Mouse (Mus musculus): ENCODE measurements at regions not wholly inside any gene's neighbourhood (a gene's known extent, or its start where the extent isn't known, plus 50 kb on each side); places are given as distances from the start of the nearest gene placed in this dataset.

- no peak for DNase-seq
Measured at GRCm38 (mm10) chr1:30362072-30362769, 511.5 kb downstream of the Phf3 start.

- no peak for DNase-seq
Measured at GRCm38 (mm10) chr1:30320657-30321262, 553.0 kb downstream of the Phf3 start.

GRCm38 (mm10) chr1:30318195-30318594 lies 555.5 kb downstream of the Phf3 start:
- no peak for DNase-seq

DNA sequence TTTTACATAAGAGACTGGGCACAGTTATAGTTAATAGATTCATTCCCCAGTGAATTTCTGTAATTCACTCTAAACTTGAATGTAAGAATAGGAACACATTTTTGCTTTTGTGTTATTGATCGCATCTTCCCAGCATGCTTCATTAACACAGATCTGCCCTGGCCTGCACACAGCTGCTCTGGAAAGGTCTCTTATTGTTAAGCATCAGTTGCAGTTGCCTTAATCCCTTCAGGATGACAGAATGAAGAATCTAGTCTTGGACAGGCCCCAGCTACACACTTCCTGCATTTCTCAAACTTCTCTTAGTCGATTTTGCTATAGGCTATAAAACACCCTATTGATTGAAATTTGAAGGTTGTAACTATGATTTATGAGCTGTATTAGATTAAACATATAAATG lies 584.6 kb downstream of the Phf3 start:
- DNase-seq: no peak

GRCm38 (mm10) chr1:30262418-30262817 lies 611.3 kb downstream of the Phf3 start:
- no peak for DNase-seq

DNA sequence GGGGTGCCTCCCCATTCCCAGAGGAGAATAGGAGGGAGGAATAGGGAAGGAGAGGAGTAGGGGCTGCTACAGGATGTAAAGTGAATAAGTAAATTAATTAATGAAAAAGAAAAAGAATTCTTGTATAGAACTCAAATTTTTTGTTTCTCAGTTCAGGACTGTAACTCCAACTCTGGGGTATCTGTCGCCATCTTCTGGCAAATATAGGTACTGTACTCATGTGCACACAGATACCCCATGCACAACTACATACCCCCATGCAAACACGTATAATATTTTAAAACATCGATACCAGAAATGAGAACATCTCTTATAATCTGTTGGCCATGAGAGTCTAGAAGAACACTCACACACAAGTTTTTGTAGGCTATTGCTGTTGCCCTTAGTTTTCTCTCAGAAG lies 614.2 kb downstream of the Phf3 start:
- peak; percentile 3 to 9 for DNase-seq

DNA sequence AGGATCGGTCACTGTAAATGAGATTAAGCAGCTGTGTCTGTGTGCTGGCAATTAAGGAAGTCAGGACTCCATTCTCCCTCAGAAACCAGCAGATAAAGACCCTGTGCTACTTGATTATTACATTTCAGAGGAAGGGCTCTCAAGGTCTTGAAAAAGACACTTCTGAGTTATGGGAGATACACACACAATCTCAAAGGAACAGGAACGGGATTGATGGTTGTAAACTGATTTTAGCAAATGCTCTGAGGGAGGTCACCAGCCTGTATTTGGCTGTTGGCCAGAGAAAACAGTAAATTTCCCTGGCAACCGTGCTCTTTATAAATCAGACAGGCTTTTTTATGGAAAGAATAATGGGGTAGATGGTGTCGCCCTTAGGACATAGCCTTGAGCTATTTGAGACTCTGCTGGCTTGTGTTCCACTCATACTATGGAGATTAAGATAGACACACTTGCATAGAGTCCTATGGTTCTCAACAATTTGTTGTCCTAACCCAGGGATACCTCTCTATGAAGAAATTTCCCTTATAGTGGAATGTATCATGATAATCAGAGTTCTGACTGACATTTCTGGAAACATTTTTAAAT lies 656.9 kb downstream of the Phf3 start:
- peak; percentile 13 to 31 for DNase-seq

DNA sequence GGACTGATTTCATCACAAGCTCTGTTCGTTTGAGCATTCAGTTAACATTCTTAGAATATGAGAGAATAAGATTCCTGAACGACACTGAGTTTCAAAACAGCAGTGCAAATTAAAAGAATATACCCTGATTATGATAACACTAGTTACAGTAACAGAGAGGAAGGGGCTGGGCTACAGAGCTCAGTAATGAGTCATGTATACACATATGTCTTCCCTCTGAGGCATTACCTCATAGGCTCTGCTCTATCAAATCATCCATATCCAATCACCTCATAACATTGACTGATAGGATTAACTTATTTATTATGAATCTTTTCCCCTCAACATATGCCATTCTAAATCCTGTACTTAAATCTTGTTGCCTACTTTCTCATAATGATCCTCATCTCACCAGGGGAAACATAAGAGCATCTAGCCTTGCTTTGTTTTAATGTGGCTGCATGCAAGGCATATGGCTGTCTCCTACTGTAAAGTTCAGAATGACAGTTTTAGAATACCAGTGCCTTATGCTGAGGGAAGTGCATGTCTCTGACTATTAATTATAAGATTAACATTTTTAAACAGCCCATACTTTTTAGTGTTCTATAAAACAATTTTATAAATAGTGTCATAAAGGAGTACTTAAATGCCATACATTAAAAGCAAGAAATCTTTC lies 669.0 kb downstream of the Phf3 start:
- no peak for DNase-seq

DNA sequence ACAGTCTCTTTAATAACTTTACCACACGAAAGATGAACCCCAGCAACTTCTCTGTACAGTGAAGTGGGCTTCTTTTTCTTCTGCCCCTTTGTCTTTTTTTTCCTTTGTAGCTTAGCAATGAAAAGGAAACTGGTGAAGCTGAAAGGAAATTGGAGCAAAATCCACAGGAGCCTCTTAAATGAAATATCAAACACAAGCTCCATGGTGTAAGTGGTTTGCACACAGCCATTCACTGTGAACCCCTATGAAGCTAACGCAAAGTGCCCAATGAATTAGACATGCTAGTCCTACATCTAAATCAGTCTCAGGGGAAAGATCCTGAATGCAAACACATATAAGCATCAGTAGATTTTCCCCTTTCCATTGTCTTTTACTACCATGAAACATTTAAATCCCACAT lies 697.5 kb downstream of the Phf3 start:
- DNase-seq: no peak

- peak; percentile 59 to 70 for DNase-seq
Measured at GRCm38 (mm10) chr1:30144997-30145396, 728.7 kb downstream of the Phf3 start.

DNA sequence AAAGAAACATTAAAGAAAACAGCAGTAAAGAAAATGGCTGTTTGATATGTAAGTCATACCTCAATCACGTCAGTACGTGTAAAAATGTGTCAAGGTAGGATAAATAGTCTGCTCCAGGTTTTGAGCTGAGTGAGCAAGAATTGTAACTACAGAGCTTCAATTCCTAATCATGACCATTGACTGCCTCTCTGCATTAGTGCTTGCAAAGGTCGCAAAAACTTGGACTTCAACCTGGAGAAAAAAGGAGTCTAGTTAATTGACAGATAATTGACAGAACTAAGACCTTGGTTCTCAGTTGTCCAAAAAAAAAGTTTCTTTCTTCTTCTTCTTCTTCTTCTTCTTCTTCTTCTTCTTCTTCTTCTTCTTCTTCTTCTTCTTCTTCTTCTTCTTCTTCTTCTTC lies 759.5 kb downstream of the Phf3 start:
- no peak for DNase-seq

Measured in kidney, postnatal 4 days (tissue).